Comparison of ENCODE assay signal across 39 mouse cellular contexts in the genomic region with DNA sequence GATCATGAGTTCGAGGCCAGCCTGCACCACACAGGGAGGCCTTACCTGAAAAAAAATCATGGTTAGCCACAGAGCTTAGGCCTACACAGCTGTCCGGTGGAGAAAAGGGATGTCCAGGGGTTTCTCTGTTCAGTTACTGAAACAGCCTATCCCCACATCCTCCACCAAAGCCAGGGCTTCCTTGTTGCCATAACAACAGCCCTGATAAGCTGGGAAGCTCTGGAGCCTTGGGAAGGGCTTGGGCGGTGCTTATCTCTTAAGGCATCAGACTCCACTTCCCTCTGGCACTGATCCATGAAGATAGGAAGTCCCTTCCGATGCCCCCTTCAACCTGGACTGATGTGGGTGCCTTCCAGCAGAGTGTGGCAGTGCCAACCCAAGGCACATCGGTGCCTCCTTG. TPM values are rescaled to one million over a fixed set of nuclear protein-coding genes. Genes with fewer than 3 reads are reported as not detected.
DNase-seq lines count a peak whose midpoint lies in the region; ATAC-seq and TF ChIP-seq lines count a peak whose summit lies in the region.
"Had no signal": no experiment of that assay in that cellular context is flagged by ENCODE, and none has a peak within 500 bp of the region (broad histone marks: within the 10 kb centered on the region; RNA-seq: fewer than 3 reads in every experiment).

No protein-coding gene starts in this region.

- ATAC-seq in heart, embryonic 12.5 days (ENCODE audit: insufficient number of reproducible peaks, low FRiP score): peak; percentile 49; the same call in 1 of the 2 replicates
- no peak for ATAC-seq in megakaryocyte, adult 5-6 weeks (ENCODE audit: poor library complexity, severe bottlenecking)
- ATAC-seq: forebrain, embryonic 15.5 days; lung, postnatal 0 days had no signal

- TF ChIP-seq POLR2A in brain, embryonic 14.5 days (IDR thresholded peaks at IDR 0.05; ENCODE audit: borderline replicate concordance, extremely low read depth, insufficient read depth, insufficient read length, poor library complexity, severe bottlenecking): no peak

- no peak overlapping the region for H3K4me2 ChIP-seq in heart, embryonic 12.5 days
- H3K4me2 ChIP-seq: embryonic facial prominence, embryonic 15.5 days; forebrain, embryonic 15.5 days; heart, embryonic 13.5 days; hindbrain, embryonic 15.5 days; kidney, embryonic 15.5 days; limb, embryonic 13.5 days; liver, embryonic 11.5 days had no signal

- 34% methylated on average over 5 of the region's 5 CpGs for WGBS in heart, embryonic 12.5 days

- no peak for TF ChIP-seq CTCF in brain, embryonic 14.5 days (IDR thresholded peaks at IDR 0.05; ENCODE audit: borderline replicate concordance, extremely low read depth, insufficient read depth, insufficient read length)

- H3K27me3 ChIP-seq in heart, embryonic 12.5 days (replicated peaks): no peaks in the 10 kb centered on the region
- H3K27me3 ChIP-seq in megakaryocyte, embryonic 14.5 days (replicated peaks): no peaks in the 10 kb centered on the region
- H3K27me3 ChIP-seq: embryonic facial prominence, embryonic 15.5 days; forebrain, embryonic 15.5 days; heart, embryonic 13.5 days; hindbrain, embryonic 15.5 days; kidney, embryonic 15.5 days; limb, embryonic 13.5 days had no signal

- peak; percentile 35 for DNase-seq in embryo, embryonic 10.5 days (ENCODE audit: low spot score)
- no peak for DNase-seq in embryo, embryonic 9.5 days (ENCODE audit: extremely low spot score)
- no peak for DNase-seq in heart, adult 8-10 months (ENCODE audit: low spot score)
- peak; percentile 52 for DNase-seq in brain, embryonic 14.5 days (ENCODE audit: low read depth)
- no peak for DNase-seq in layer of hippocampus, postnatal 14 days (ENCODE audit: low spot score in 2 of 2)
- DNase-seq: adrenal gland, postnatal 10 days; cerebellum, adult 18-20 months; cerebellum, postnatal 10 days; gastrocnemius, postnatal 10 days; heart, postnatal 10 days; kidney, adult 18-20 months; kidney, postnatal 25 days; right cerebral cortex, postnatal 25 days; thymus, postnatal 14 days had no signal

- H3K9me3 ChIP-seq in heart, embryonic 12.5 days (replicated peaks): no peaks in the 10 kb centered on the region
- H3K9me3 ChIP-seq in megakaryocyte, embryonic 14.5 days: peaks cover 5% of the 10 kb centered on the region; the same call in 1 of the 2 replicates
- H3K9me3 ChIP-seq: embryonic facial prominence, embryonic 10.5 days; embryonic facial prominence, embryonic 15.5 days; forebrain, embryonic 15.5 days; heart, embryonic 13.5 days; hindbrain, embryonic 15.5 days; kidney, embryonic 15.5 days had no signal

- no peak overlapping the region for H3K9ac ChIP-seq in heart, embryonic 12.5 days
- H3K9ac ChIP-seq: embryonic facial prominence, embryonic 15.5 days; forebrain, embryonic 15.5 days; heart, embryonic 13.5 days; hindbrain, embryonic 15.5 days; kidney, embryonic 15.5 days; limb, embryonic 13.5 days had no signal

- H3K4me1 ChIP-seq in heart, embryonic 12.5 days (replicated peaks): peaks cover 52% of the 10 kb centered on the region
- H3K4me1 ChIP-seq in megakaryocyte, embryonic 14.5 days: peaks cover 82% of the 10 kb centered on the region

- no peak overlapping the region for H3K27ac ChIP-seq in heart, embryonic 12.5 days (ENCODE audit: poor library complexity, severe bottlenecking)
- H3K27ac ChIP-seq: embryonic facial prominence, embryonic 15.5 days; forebrain, embryonic 15.5 days; heart, embryonic 13.5 days; hindbrain, embryonic 15.5 days; kidney, embryonic 15.5 days; left cerebral cortex, adult 2 months; limb, embryonic 13.5 days had no signal

- no peak overlapping the region for H3K4me3 ChIP-seq in heart, embryonic 12.5 days
- H3K4me3 ChIP-seq in megakaryocyte, embryonic 14.5 days (replicated peaks): peak overlapping the region; percentile 38
- H3K4me3 ChIP-seq: embryonic facial prominence, embryonic 10.5 days; embryonic facial prominence, embryonic 15.5 days; forebrain, embryonic 15.5 days; heart, embryonic 13.5 days; hindbrain, embryonic 15.5 days; kidney, embryonic 15.5 days; left cerebral cortex, adult 2 months; limb, embryonic 13.5 days had no signal

- H3K36me3 ChIP-seq in heart, embryonic 12.5 days: no peaks in the 10 kb centered on the region
- H3K36me3 ChIP-seq in megakaryocyte, embryonic 14.5 days (replicated peaks; ENCODE audit: low read length): peaks cover 6% of the 10 kb centered on the region
- H3K36me3 ChIP-seq: embryonic facial prominence, embryonic 10.5 days; embryonic facial prominence, embryonic 15.5 days; forebrain, embryonic 15.5 days; G1E; heart, embryonic 13.5 days; hindbrain, embryonic 15.5 days; kidney, embryonic 15.5 days; limb, embryonic 13.5 days had no signal

RNA-seq across cellular contexts. Expression of gene Gprc5c, which starts 17.8 kb away (rescaled TPM):
- polyA plus RNA-seq in heart, embryonic 12.5 days (2016; fragmentation: Nextera tagmentation; extraction: Ambion mirVana): 26.6 and 26.7 TPM in 2 replicates
- 1 to 10 TPM; 7.3 to 9.6 (median 9.1) TPM for total RNA-seq in heart, adult 8-10 months (2022)
- polyA plus RNA-seq in megakaryocyte, embryonic 14.5 days (2012; ENCODE audit: insufficient read depth, low replicate concordance): 3.2 and 4.8 TPM in 2 replicates
- 0.04 and 0.32 TPM in 2 replicates for total RNA-seq in megakaryocyte, adult 5-6 weeks (2015)
- total RNA-seq in megakaryocyte, adult 5-6 weeks (2017): 0.37 and 0.89 TPM in 2 replicates
- 4.1 and 7.4 TPM in 2 replicates for polyA plus RNA-seq in brain, embryonic 14.5 days (2012; rRNA removed)
- total RNA-seq in layer of hippocampus, postnatal 14 days (2021): 1 to 10 TPM; 4.7 to 6.0 TPM
- total RNA-seq: common myeloid progenitor, adult 5-6 weeks; granulocyte monocyte progenitor cell, adult 5-6 weeks; hematopoietic stem cell, adult 5-6 weeks; megakaryocyte-erythroid progenitor cell, adult 5-6 weeks had no signal
- polyA plus RNA-seq: G1E had no signal

RNA-seq across cellular contexts. Expression of gene Gpr142, which starts 34.4 kb away (rescaled TPM):
- polyA plus RNA-seq in heart, embryonic 12.5 days (2016; fragmentation: Nextera tagmentation; extraction: Ambion mirVana): not detected in 2 replicates
- not detected for total RNA-seq in heart, adult 8-10 months (2022)
- polyA plus RNA-seq in megakaryocyte, embryonic 14.5 days (2012; ENCODE audit: insufficient read depth, low replicate concordance): not detected in 2 replicates
- total RNA-seq in megakaryocyte, adult 5-6 weeks (2015): not detected in 2 replicates
- not detected in 2 replicates for total RNA-seq in megakaryocyte, adult 5-6 weeks (2017)
- 0.07 and 0.08 TPM in 2 replicates for polyA plus RNA-seq in brain, embryonic 14.5 days (2012; rRNA removed)
- total RNA-seq in layer of hippocampus, postnatal 14 days (2021): not detected
- total RNA-seq: adrenal gland, postnatal 10 days; common myeloid progenitor, adult 5-6 weeks; gastrocnemius, postnatal 10 days; granulocyte monocyte progenitor cell, adult 5-6 weeks; heart, postnatal 10 days; hematopoietic stem cell, adult 5-6 weeks; layer of hippocampus, adult 18-20 months; layer of hippocampus, postnatal 10 days; left cerebral cortex, adult 2 months; left cerebral cortex, postnatal 25 days; megakaryocyte-erythroid progenitor cell, adult 5-6 weeks; monocyte, adult 5-6 weeks had no signal
- polyA plus RNA-seq: embryonic facial prominence, embryonic 10.5 days; embryonic facial prominence, embryonic 15.5 days; forebrain, embryonic 15.5 days; G1E; heart, embryonic 13.5 days; hindbrain, embryonic 15.5 days; intestine, embryonic 14.5 days; limb, embryonic 13.5 days; liver, embryonic 11.5 days; liver, embryonic 16.5 days; lung, postnatal 0 days; neural tube, embryonic 14.5 days had no signal

RNA-seq across cellular contexts. Expression of gene Btbd17, which starts 37.4 kb away (rescaled TPM):
- 0.18 TPM in 1 of 2 replicates, not detected in the other for polyA plus RNA-seq in heart, embryonic 12.5 days (2016; fragmentation: Nextera tagmentation; extraction: Ambion mirVana)
- not detected for total RNA-seq in heart, adult 8-10 months (2022)
- polyA plus RNA-seq in megakaryocyte, embryonic 14.5 days (2012; ENCODE audit: insufficient read depth, low replicate concordance): 0.04 TPM in 1 of 2 replicates, not detected in the other
- total RNA-seq in megakaryocyte, adult 5-6 weeks (2015): not detected in 2 replicates
- total RNA-seq in megakaryocyte, adult 5-6 weeks (2017): not detected in 2 replicates
- polyA plus RNA-seq in brain, embryonic 14.5 days (2012; rRNA removed): 36.2 and 50.6 TPM in 2 replicates
- 10 to 100 TPM; 31.5 to 34.9 TPM for total RNA-seq in layer of hippocampus, postnatal 14 days (2021)
- total RNA-seq: common myeloid progenitor, adult 5-6 weeks; hematopoietic stem cell, adult 5-6 weeks; megakaryocyte-erythroid progenitor cell, adult 5-6 weeks; monocyte, adult 5-6 weeks had no signal
- polyA plus RNA-seq: G1E; heart, embryonic 13.5 days; liver, embryonic 16.5 days had no signal

RNA-seq across cellular contexts. Expression of gene Cd300a, which starts 56.7 kb away (rescaled TPM):
- polyA plus RNA-seq in heart, embryonic 12.5 days (2016; fragmentation: Nextera tagmentation; extraction: Ambion mirVana): 0.40 and 0.41 TPM in 2 replicates
- 1 to 10 TPM in 1 of 4 experiments, under 1 TPM in 3; 0.38 to 1.6 (median 0.86) TPM for total RNA-seq in heart, adult 8-10 months (2022)
- polyA plus RNA-seq in megakaryocyte, embryonic 14.5 days (2012; ENCODE audit: insufficient read depth, low replicate concordance): 3.4 and 3.6 TPM in 2 replicates
- 38.1 and 38.5 TPM in 2 replicates for total RNA-seq in megakaryocyte, adult 5-6 weeks (2015)
- 71.1 and 83.8 TPM in 2 replicates for total RNA-seq in megakaryocyte, adult 5-6 weeks (2017)
- polyA plus RNA-seq in brain, embryonic 14.5 days (2012; rRNA removed): 0.53 and 0.60 TPM in 2 replicates
- 1 to 10 TPM in 1 of 2 experiments, under 1 TPM in 1; 0.19 to 1.1 TPM for total RNA-seq in layer of hippocampus, postnatal 14 days (2021)
- polyA plus RNA-seq: G1E had no signal

Comparison
In these comparisons a context has a peak if more than half of its experiments do, and no peak if none do; other contexts are left out.
1. DNase-seq: peak in embryo, embryonic 10.5 days (single experiment) and brain, embryonic 14.5 days (single experiment); none in embryo, embryonic 9.5 days (single experiment), heart, adult 8-10 months (single experiment) and layer of hippocampus, postnatal 14 days (0 of 2).
2. RNA of gene Btbd17, which starts 37.4 kb away (total RNA-seq): 31.5 to 34.9 TPM in layer of hippocampus, postnatal 14 days; not detected in heart, adult 8-10 months and not detected in megakaryocyte, adult 5-6 weeks; every median in the first group is over 10 times any median in the second.